Mouse (Mus musculus) hindbrain, embryonic 14.5 days (tissue): Measurements from ENCODE around the gene Phkb. TPM values are rescaled to one million over a fixed set of nuclear protein-coding genes. Genes with fewer than 3 reads are reported as not detected.
"Not testable (repeated sequence)": the region's sequence is repeated elsewhere in the genome, so short reads cannot be mapped to it uniquely, and the experiment has no call there.

ENCODE experiments used
- ATAC-seq: fragments of 200-750 bp; cut with Nextera tagmentation; 2 replicates; pipeline ENCODE4 v1.8.0; 2017; ENCODE audit warnings: moderate number of reproducible peaks, mild to moderate bottlenecking, moderate TSS enrichment, moderate library complexity; ENCODE audit not compliant: low FRiP score
- DNase-seq: peaks from one replicate; pipeline ENCODE4 v3.0.0-alpha.2; 2015; ENCODE audit warnings: low spot score
- H3K27ac ChIP-seq: fragments of 300-500 bp; sonication (generic); 2 replicates; pipeline ENCODE4 v1.5.1; 2014; ENCODE audit warnings: mild to moderate bottlenecking, moderate library complexity
- H3K27me3 ChIP-seq: fragments of 300-500 bp; sonication (generic); 2 replicates; pipeline ENCODE4 v1.6.1; 2014; ENCODE audit warnings: mild to moderate bottlenecking, low read length, mixed read lengths; ENCODE audit not compliant: control insufficient read depth, insufficient read depth
- H3K36me3 ChIP-seq: fragments of 300-500 bp; sonication (generic); replicated peaks from 2 replicates; pipeline ENCODE4 v1.6.1; 2014; ENCODE audit not compliant: control insufficient read depth, insufficient read depth
- H3K4me1 ChIP-seq: fragments of 300-500 bp; sonication (generic); replicated peaks from 2 replicates; pipeline ENCODE4 v1.6.1; 2014; ENCODE audit warnings: antibody characterized with exemption, low read length, mixed read lengths; ENCODE audit not compliant: control insufficient read depth, insufficient read depth
- H3K4me2 ChIP-seq: fragments of 300-500 bp; sonication (generic); replicated peaks from 2 replicates; pipeline ENCODE4 v1.6.1; 2014; ENCODE audit warnings: mild to moderate bottlenecking, moderate library complexity
- H3K4me3 ChIP-seq: fragments of 300-500 bp; sonication (generic); replicated peaks from 2 replicates; pipeline ENCODE4 v1.5.1; 2014; ENCODE audit warnings: mild to moderate bottlenecking, low read length
- H3K9ac ChIP-seq: fragments of 300-500 bp; sonication (generic); 2 replicates; pipeline ENCODE4 v1.6.1; 2014
- H3K9me3 ChIP-seq: fragments of 300-500 bp; sonication (generic); 2 replicates; pipeline ENCODE4 v1.6.1; 2016; ENCODE audit warnings: low read length; ENCODE audit not compliant: control insufficient read depth
- WGBS: fragments of 180-500 bp; shearing (Covaris S2); extraction: QIAGEN DNeasy Blood & Tissue Kit; methylation state at CpG from one replicate; pipeline ENCODE4 v1.1.7; 2014; 5-methylcytosine and 5-hydroxymethylcytosine counted together
- polyA plus RNA-seq: library from polyadenylated mRNA; unstranded; fragments of >200 nt; fragmentation: Nextera tagmentation; extraction: Ambion mirVana; gene quantifications from 2 replicates; pipeline ENCODE4 v1.2.1, GENCODE M21; 2014

Phkb gene
- polyA plus RNA-seq, 1 experiment from 2014 or later = 50.8 TPM

- no peak overlapping the region for H3K27ac ChIP-seq
- WGBS = 87% methylated on average over 19 of the region's 19 CpGs
- no peak overlapping the region for H3K4me3 ChIP-seq
- H3K36me3 ChIP-seq = no peaks in the 10 kb centered on the region
- DNase-seq (no peak), ATAC-seq (no peak)
- H3K9me3 ChIP-seq = no peaks in the 10 kb centered on the region
- H3K27me3 ChIP-seq = no peaks in the 10 kb centered on the region
- no peaks in the 10 kb centered on the region for H3K4me1 ChIP-seq
- no peak overlapping the region for H3K4me2 ChIP-seq
- no peak overlapping the region for H3K9ac ChIP-seq
Observed at GRCm38 (mm10) chr8:85854220-85855123, 13.7 kb downstream of the Phkb start.

- DNase-seq, H3K4me1 ChIP-seq, H3K9me3 ChIP-seq, H3K36me3 ChIP-seq, H3K9ac ChIP-seq, H3K27ac ChIP-seq, H3K27me3 ChIP-seq, H3K4me3 ChIP-seq, ATAC-seq, H3K4me2 ChIP-seq: not testable (repeated sequence)
- WGBS = 56% methylated on average over 11 of the region's 11 CpGs
Observed at GRCm38 (mm10) chr8:85857227-85857896, 16.6 kb downstream of the Phkb start.

- no peaks in the 10 kb centered on the region for H3K9me3 ChIP-seq
- no peaks in the 10 kb centered on the region for H3K4me1 ChIP-seq
- 90% methylated on average over 5 of the region's 5 CpGs for WGBS
- no peak overlapping the region for H3K27ac ChIP-seq
- no peaks in the 10 kb centered on the region for H3K27me3 ChIP-seq
- H3K9ac ChIP-seq = no peak overlapping the region
- H3K4me3 ChIP-seq = no peak overlapping the region
- DNase-seq (no peak), ATAC-seq (no peak)
- H3K36me3 ChIP-seq = no peaks in the 10 kb centered on the region
- no peak overlapping the region for H3K4me2 ChIP-seq
Observed at GRCm38 (mm10) chr8:85860612-85861011, 19.9 kb downstream of the Phkb start.

GRCm38 (mm10) chr8:85862381-85862780, 21.6 kb downstream of the Phkb start:
- H3K4me3 ChIP-seq = no peak overlapping the region
- 85% methylated on average over 1 of the region's 1 CpGs for WGBS
- H3K9me3 ChIP-seq = no peaks in the 10 kb centered on the region
- no peak overlapping the region for H3K4me2 ChIP-seq
- no peak overlapping the region for H3K27ac ChIP-seq
- H3K36me3 ChIP-seq = no peaks in the 10 kb centered on the region
- no peaks in the 10 kb centered on the region for H3K27me3 ChIP-seq
- no peak overlapping the region for H3K9ac ChIP-seq
- no peak for ATAC-seq
- no peaks in the 10 kb centered on the region for H3K4me1 ChIP-seq
- no peak for DNase-seq

GRCm38 (mm10) chr8:85871660-85872059, 30.9 kb downstream of the Phkb start:
- H3K4me2 ChIP-seq = no peak overlapping the region
- ATAC-seq (no peak), DNase-seq (no peak)
- H3K27me3 ChIP-seq = no peaks in the 10 kb centered on the region
- WGBS = 72% methylated on average over 2 of the region's 2 CpGs
- H3K4me1 ChIP-seq = no peaks in the 10 kb centered on the region
- no peak overlapping the region for H3K27ac ChIP-seq
- H3K9me3 ChIP-seq = no peaks in the 10 kb centered on the region
- no peak overlapping the region for H3K9ac ChIP-seq
- H3K4me3 ChIP-seq = no peak overlapping the region
- no peaks in the 10 kb centered on the region for H3K36me3 ChIP-seq

- Histone ChIP-seq H3K9ac (no peak overlapping the region), H3K4me3 (no peak overlapping the region)
- WGBS = 97% methylated on average over 8 of the region's 8 CpGs
Observed at GRCm38 (mm10) chr8:85877976-85878375, 37.2 kb downstream of the Phkb start.

GRCm38 (mm10) chr8:85879624-85880023, 38.9 kb downstream of the Phkb start:
- WGBS = 91% methylated on average over 7 of the region's 7 CpGs
- ATAC-seq = no peak

More at GRCm38 (mm10) chr8:85877976-85878375, 37.2 kb downstream of the Phkb start:
- DNase-seq (no peak), ATAC-seq (no peak)
- Histone ChIP-seq H3K9me3 (no peaks in the 10 kb centered on the region), H3K36me3 (no peaks in the 10 kb centered on the region), H3K4me1 (no peaks in the 10 kb centered on the region), H3K27me3 (no peaks in the 10 kb centered on the region), H3K27ac (no peak overlapping the region), H3K4me2 (no peak overlapping the region)

GRCm38 (mm10) chr8:85884811-85885210, 44.1 kb downstream of the Phkb start:
- DNase-seq = no peak
- H3K36me3 ChIP-seq = no peaks in the 10 kb centered on the region
- H3K4me1 ChIP-seq = no peaks in the 10 kb centered on the region
- 91% methylated on average over 3 of the region's 3 CpGs for WGBS
- ATAC-seq = no peak
- no peak overlapping the region for H3K4me3 ChIP-seq
- no peak overlapping the region for H3K4me2 ChIP-seq
- no peak overlapping the region for H3K9ac ChIP-seq
- H3K9me3 ChIP-seq = no peaks in the 10 kb centered on the region
- no peak overlapping the region for H3K27ac ChIP-seq
- no peaks in the 10 kb centered on the region for H3K27me3 ChIP-seq

More at GRCm38 (mm10) chr8:85879624-85880023, 38.9 kb downstream of the Phkb start:
- DNase-seq = no peak
- Histone ChIP-seq H3K4me2 (no peak overlapping the region), H3K4me3 (no peak overlapping the region), H3K27ac (no peak overlapping the region), H3K27me3 (no peaks in the 10 kb centered on the region), H3K9ac (no peak overlapping the region), H3K36me3 (no peaks in the 10 kb centered on the region), H3K4me1 (no peaks in the 10 kb centered on the region), H3K9me3 (no peaks in the 10 kb centered on the region)

GRCm38 (mm10) chr8:85897636-85898035, 56.9 kb downstream of the Phkb start:
- ATAC-seq = no peak
- Histone ChIP-seq H3K4me1 (no peaks in the 10 kb centered on the region), H3K27ac (no peak overlapping the region), H3K36me3 (no peaks in the 10 kb centered on the region), H3K27me3 (no peaks in the 10 kb centered on the region), H3K4me2 (no peak overlapping the region), H3K4me3 (no peak overlapping the region), H3K9ac (no peak overlapping the region), H3K9me3 (no peaks in the 10 kb centered on the region)
- WGBS = 97% methylated on average over 2 of the region's 2 CpGs
- DNase-seq = no peak
